Mouse (Mus musculus): ENCODE data around the gene Lrrc18.

Lrrc18 gene

GRCm38 (mm10) chr14:33045217-33045616 is 54.0 kb downstream of the Lrrc18 start:
- no peak for DNase-seq (ENCODE audit: low read depth, low spot score)

DNA sequence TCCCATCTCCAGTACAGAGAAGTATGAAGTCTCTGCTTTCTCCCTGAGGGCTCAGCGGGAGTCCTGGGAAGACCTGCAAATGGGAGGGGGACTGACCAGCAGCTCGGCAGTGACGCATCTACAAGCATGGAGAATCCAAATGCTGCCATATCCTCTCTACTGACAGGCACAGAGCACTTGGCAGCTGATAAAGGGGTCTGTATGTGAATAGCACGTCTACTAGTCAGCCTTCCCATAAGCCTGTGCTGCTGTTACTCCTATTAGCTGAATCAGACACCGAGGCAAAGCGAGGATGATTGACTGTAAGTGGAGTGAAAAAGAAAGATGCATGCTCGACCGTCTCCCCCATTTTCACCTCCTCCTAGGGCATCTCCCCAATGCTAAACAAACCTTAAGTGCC is 62.3 kb downstream of the Lrrc18 start:
- no peak for DNase-seq (ENCODE audit: low read depth, low spot score)

- no peak for DNase-seq (ENCODE audit: low read depth, low spot score)
Observed at GRCm38 (mm10) chr14:33058881-33059660, 67.9 kb downstream of the Lrrc18 start.

DNA sequence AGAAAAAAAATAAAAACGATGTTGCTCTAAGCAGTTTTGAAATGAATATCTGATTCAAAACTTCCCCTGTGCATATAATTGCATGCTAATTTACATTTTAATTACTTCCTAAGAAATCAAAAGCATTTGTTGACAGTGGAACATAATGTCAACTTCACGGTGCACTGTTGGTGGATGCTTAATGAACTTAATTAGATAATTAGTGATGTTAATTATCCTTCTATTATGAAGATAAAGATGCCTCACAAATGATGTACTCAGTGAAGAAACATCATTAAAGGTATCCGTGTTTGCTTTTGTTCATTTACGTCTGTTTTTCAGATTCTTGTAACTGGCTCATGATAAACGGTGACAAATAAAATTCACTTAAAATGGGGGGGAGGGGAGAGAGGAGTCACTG is 71.8 kb downstream of the Lrrc18 start:
- no peak for DNase-seq (ENCODE audit: low read depth, low spot score)
